Mouse (Mus musculus) embryonic facial prominence, embryonic 15.5 days (tissue): ENCODE data around the gene Tbc1d9. TPM values are rescaled to one million over a fixed set of nuclear protein-coding genes. Genes with fewer than 3 reads are reported as not detected.

Experiments used
- ATAC-seq: fragments of 200-750 bp; cut with Nextera tagmentation; 2 replicates; pipeline ENCODE4 v1.8.0; 2017; ENCODE audit warnings: low read depth, moderate TSS enrichment; ENCODE audit not compliant: insufficient number of reproducible peaks, low FRiP score, low TSS enrichment
- H3K27ac ChIP-seq: fragments of 300-500 bp; sonication (generic); replicated peaks from 2 replicates; pipeline ENCODE4 v1.5.1; 2015; ENCODE audit warnings: mild to moderate bottlenecking, inconsistent platforms
- H3K27me3 ChIP-seq: fragments of 300-500 bp; sonication (generic); 2 replicates; pipeline ENCODE4 v1.6.1; 2015; ENCODE audit warnings: inconsistent platforms
- H3K36me3 ChIP-seq: fragments of 300-500 bp; sonication (generic); 2 replicates; pipeline ENCODE4 v1.6.1; 2015; ENCODE audit warnings: mild to moderate bottlenecking, inconsistent platforms
- H3K4me1 ChIP-seq: fragments of 300-500 bp; sonication (generic); 2 replicates; pipeline ENCODE4 v1.6.1; 2015; ENCODE audit warnings: inconsistent platforms
- H3K4me2 ChIP-seq: fragments of 300-500 bp; sonication (generic); replicated peaks from 2 replicates; pipeline ENCODE4 v1.6.1; 2015; ENCODE audit warnings: mild to moderate bottlenecking, inconsistent platforms
- H3K4me3 ChIP-seq: fragments of 300-500 bp; sonication (generic); replicated peaks from 2 replicates; pipeline ENCODE4 v1.5.1; 2015; ENCODE audit warnings: mild to moderate bottlenecking, inconsistent platforms
- H3K9ac ChIP-seq: fragments of 300-500 bp; sonication (generic); 2 replicates; pipeline ENCODE4 v1.6.1; 2015; ENCODE audit warnings: inconsistent platforms
- H3K9me3 ChIP-seq: fragments of 300-500 bp; sonication (generic); replicated peaks from 2 replicates; pipeline ENCODE4 v1.6.1; 2016; ENCODE audit warnings: inconsistent platforms
- WGBS: fragments of 180-500 bp; shearing (Covaris S2); methylation state at CpG from one replicate; pipeline ENCODE4 v1.1.7; 2015; 5-methylcytosine and 5-hydroxymethylcytosine counted together
- polyA plus RNA-seq: library from polyadenylated mRNA; unstranded; fragments of >200 nt; fragmentation: Nextera tagmentation; extraction: Ambion mirVana; gene quantifications from 2 replicates; pipeline ENCODE4 v1.2.1, GENCODE M21; 2015

Gene Tbc1d9
- 1.7 and 2.0 TPM in 2 replicates for polyA plus RNA-seq

DNA sequence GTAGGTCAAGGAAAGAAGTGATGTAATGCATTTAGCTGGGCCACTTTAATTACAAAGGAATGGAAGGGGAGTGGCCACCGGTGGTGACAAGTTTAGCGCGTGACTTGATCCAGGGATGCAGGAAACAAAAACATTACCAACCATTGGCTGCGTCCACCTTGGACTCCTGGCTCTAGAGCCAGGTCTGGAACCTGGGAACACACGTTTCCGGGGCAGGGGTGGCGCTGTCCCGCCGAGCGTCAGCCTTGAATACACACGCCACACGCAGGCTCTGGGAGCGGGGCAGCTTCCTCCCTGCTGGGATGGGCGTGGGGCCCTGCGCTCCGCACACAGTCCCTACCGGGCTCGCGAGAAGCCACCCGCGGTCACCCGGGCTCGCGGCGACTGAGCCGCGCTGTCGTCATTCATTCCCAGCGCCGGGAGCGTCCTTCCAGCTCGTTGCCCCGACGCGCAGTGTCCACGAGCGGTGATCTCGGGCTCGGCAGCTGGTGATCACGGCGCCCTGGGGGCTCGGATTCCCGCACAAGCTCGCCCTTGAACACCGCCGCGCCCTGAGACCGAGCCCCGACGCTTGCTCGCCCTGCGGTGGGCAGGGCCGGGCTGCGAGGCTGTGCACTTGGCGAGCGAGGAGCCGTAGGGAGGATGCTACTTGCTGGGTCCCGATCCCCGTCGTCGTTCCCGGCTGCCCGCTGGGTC lies at the start of gene Tbc1d9:
Gene Tbc1d9, plus strand, starts transcription at position 118 of the 696 bp plus-strand sequence.
- Histone ChIP-seq H3K4me3 (peak within 1 kb of the TSS; percentile 71), H3K9ac (peak within 1 kb of the TSS; percentile 71), H3K27me3 (no peaks in the 10 kb centered on the region), H3K9me3 (no peaks in the 10 kb centered on the region), H3K36me3 (no peaks in the 10 kb centered on the region), H3K27ac (peak within 1 kb of the TSS; percentile 80), H3K4me1 (peaks cover 10% of the 10 kb centered on the region; the same call in 1 of the 2 replicates), H3K4me2 (peak within 1 kb of the TSS; percentile 91)
- WGBS: under 1% methylated on average over 63 of the region's 63 CpGs
- peak; percentile 89 for ATAC-seq

GRCm38 (mm10) chr8:83135086-83135485 lies 30.1 kb upstream of the Tbc1d9 start:
- H3K27ac ChIP-seq: no peak overlapping the region
- H3K36me3 ChIP-seq: no peaks in the 10 kb centered on the region
- H3K9ac ChIP-seq: no peak overlapping the region
- WGBS: 50% methylated on average over 2 of the region's 2 CpGs
- H3K27me3 ChIP-seq: no peaks in the 10 kb centered on the region
- ATAC-seq: no peak
- H3K9me3 ChIP-seq: no peaks in the 10 kb centered on the region
- no peak overlapping the region for H3K4me2 ChIP-seq
- no peak overlapping the region for H3K4me3 ChIP-seq
- no peaks in the 10 kb centered on the region for H3K4me1 ChIP-seq

- 82% methylated on average over 1 of the region's 1 CpGs for WGBS
These were observed 25.1 kb upstream of the Tbc1d9 start for GRCm38 (mm10) chr8:83140068-83140467.

GRCm38 (mm10) chr8:83140701-83141111 lies 24.4 kb upstream of the Tbc1d9 start:
- no peaks in the 10 kb centered on the region for H3K27me3 ChIP-seq
- 38% methylated on average over 3 of the region's 3 CpGs for WGBS
- H3K9ac ChIP-seq: no peak overlapping the region
- H3K4me2 ChIP-seq: no peak overlapping the region
- H3K4me3 ChIP-seq: no peak overlapping the region
- no peaks in the 10 kb centered on the region for H3K9me3 ChIP-seq
- no peaks in the 10 kb centered on the region for H3K4me1 ChIP-seq
- H3K36me3 ChIP-seq: no peaks in the 10 kb centered on the region
- no peak overlapping the region for H3K27ac ChIP-seq
- no peak for ATAC-seq

More at GRCm38 (mm10) chr8:83140068-83140467, 25.1 kb upstream of the Tbc1d9 start:
- H3K9me3 ChIP-seq: no peaks in the 10 kb centered on the region
- no peaks in the 10 kb centered on the region for H3K4me1 ChIP-seq
- no peak overlapping the region for H3K4me3 ChIP-seq
- no peak overlapping the region for H3K4me2 ChIP-seq
- H3K9ac ChIP-seq: no peak overlapping the region
- no peaks in the 10 kb centered on the region for H3K36me3 ChIP-seq
- no peak overlapping the region for H3K27ac ChIP-seq
- ATAC-seq: no peak
- no peaks in the 10 kb centered on the region for H3K27me3 ChIP-seq

DNA sequence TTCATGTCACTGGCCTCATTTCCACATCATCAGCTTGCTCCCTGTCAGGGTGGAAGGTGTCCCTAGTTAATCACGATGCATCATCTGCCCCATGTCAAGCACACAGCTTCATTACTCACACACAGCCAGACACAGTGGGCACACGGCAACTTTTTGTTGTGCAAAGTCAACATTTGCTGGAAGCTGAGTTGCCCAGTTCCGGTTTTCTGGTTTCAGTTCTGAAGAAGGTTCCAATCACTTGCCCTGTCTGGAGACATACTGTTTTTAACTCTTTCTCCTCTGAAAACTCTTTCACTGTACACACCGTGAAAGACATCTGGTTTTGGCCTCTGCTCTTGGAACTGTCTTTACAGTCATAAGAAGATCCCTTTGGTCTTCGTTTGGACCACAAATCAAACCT lies 23.8 kb upstream of the Tbc1d9 start:
- H3K4me3 ChIP-seq: no peak overlapping the region
- no peaks in the 10 kb centered on the region for H3K36me3 ChIP-seq
- WGBS: 66% methylated on average over 5 of the region's 5 CpGs
- no peak overlapping the region for H3K9ac ChIP-seq
- ATAC-seq: no peak
- no peaks in the 10 kb centered on the region for H3K9me3 ChIP-seq
- H3K27me3 ChIP-seq: no peaks in the 10 kb centered on the region
- no peak overlapping the region for H3K27ac ChIP-seq
- H3K4me2 ChIP-seq: no peak overlapping the region
- H3K4me1 ChIP-seq: no peaks in the 10 kb centered on the region

- no peak for ATAC-seq
- H3K27ac ChIP-seq: no peak overlapping the region
- no peaks in the 10 kb centered on the region for H3K36me3 ChIP-seq
- H3K27me3 ChIP-seq: no peaks in the 10 kb centered on the region
- no peak overlapping the region for H3K9ac ChIP-seq
- no peak overlapping the region for H3K4me2 ChIP-seq
- H3K4me3 ChIP-seq: no peak overlapping the region
- H3K4me1 ChIP-seq: no peaks in the 10 kb centered on the region
- no peaks in the 10 kb centered on the region for H3K9me3 ChIP-seq
- WGBS: 88% methylated on average over 4 of the region's 4 CpGs
These were observed 20.6 kb upstream of the Tbc1d9 start for GRCm38 (mm10) chr8:83144601-83145000.

DNA sequence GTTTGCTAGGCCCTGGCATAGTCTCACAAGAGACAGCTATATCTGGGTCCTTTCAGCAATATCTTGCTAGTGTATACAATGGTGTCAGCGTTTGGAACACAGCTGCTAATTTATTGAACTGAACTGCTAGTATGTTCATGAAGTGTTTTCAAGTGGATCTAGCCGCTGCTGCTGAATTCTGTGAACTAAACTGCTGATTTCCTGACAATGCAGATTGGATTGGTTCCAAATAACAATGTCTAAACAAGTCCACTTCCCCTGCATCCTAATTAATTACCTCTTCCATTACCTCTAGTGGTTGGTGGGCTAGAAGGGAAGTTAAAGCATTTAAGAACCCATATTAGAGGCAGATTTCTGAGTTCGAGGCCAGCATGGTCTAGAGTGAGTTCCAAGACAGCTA lies 19.7 kb upstream of the Tbc1d9 start:
- no peak overlapping the region for H3K4me2 ChIP-seq
- H3K27me3 ChIP-seq: no peaks in the 10 kb centered on the region
- no peaks in the 10 kb centered on the region for H3K4me1 ChIP-seq
- no peak overlapping the region for H3K4me3 ChIP-seq
- WGBS: 75% methylated on average over 3 of the region's 3 CpGs
- no peak overlapping the region for H3K27ac ChIP-seq
- no peak overlapping the region for H3K9ac ChIP-seq
- ATAC-seq: no peak
- H3K36me3 ChIP-seq: no peaks in the 10 kb centered on the region
- H3K9me3 ChIP-seq: no peaks in the 10 kb centered on the region

DNA sequence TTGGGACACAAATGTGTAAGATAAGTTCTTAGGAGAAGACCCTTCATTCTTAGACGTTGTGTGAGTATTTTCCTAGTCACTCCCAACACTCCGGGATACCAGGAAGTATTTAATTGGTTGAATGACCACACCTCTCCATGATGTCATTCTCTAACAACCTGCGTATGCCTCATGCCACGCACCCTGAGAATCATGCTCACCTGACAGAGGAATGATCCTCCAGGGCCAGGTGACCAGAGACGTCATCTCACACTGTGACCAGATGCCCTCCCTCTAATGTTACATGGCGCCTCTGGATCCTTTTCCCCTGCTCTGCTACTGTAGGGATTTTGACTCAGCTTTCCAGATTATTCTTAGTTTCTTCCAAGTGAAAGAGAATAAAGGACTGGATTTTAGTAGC lies 16.0 kb upstream of the Tbc1d9 start:
- H3K4me1 ChIP-seq: no peaks in the 10 kb centered on the region
- ATAC-seq: no peak
- no peaks in the 10 kb centered on the region for H3K27me3 ChIP-seq
- WGBS: 83% methylated on average over 6 of the region's 6 CpGs
- no peak overlapping the region for H3K4me3 ChIP-seq
- H3K9ac ChIP-seq: no peak overlapping the region
- no peak overlapping the region for H3K27ac ChIP-seq
- no peak overlapping the region for H3K4me2 ChIP-seq
- no peaks in the 10 kb centered on the region for H3K36me3 ChIP-seq
- no peaks in the 10 kb centered on the region for H3K9me3 ChIP-seq

GRCm38 (mm10) chr8:83152055-83152454 lies 13.1 kb upstream of the Tbc1d9 start:
- WGBS: 40% methylated on average over 1 of the region's 2 CpGs
- ATAC-seq: no peak
- Histone ChIP-seq H3K9ac (no peak overlapping the region), H3K4me2 (no peak overlapping the region), H3K4me1 (no peaks in the 10 kb centered on the region), H3K36me3 (no peaks in the 10 kb centered on the region), H3K27ac (no peak overlapping the region), H3K4me3 (no peak overlapping the region), H3K9me3 (no peaks in the 10 kb centered on the region), H3K27me3 (no peaks in the 10 kb centered on the region)

- Histone ChIP-seq H3K4me2 (no peak overlapping the region), H3K27ac (no peak overlapping the region), H3K9ac (no peak overlapping the region), H3K4me3 (no peak overlapping the region), H3K4me1 (no peaks in the 10 kb centered on the region), H3K9me3 (no peaks in the 10 kb centered on the region), H3K27me3 (no peaks in the 10 kb centered on the region), H3K36me3 (no peaks in the 10 kb centered on the region)
- 74% methylated on average over 4 of the region's 4 CpGs for WGBS
- ATAC-seq: no peak
These were observed 12.7 kb upstream of the Tbc1d9 start for GRCm38 (mm10) chr8:83152470-83152869.

GRCm38 (mm10) chr8:83155110-83155509 lies 10.0 kb upstream of the Tbc1d9 start:
- ATAC-seq: no peak
- Histone ChIP-seq H3K4me3 (no peak overlapping the region), H3K36me3 (no peaks in the 10 kb centered on the region), H3K9me3 (no peaks in the 10 kb centered on the region), H3K4me1 (no peaks in the 10 kb centered on the region), H3K27me3 (no peaks in the 10 kb centered on the region), H3K27ac (no peak overlapping the region), H3K4me2 (no peak overlapping the region), H3K9ac (no peak overlapping the region)
- WGBS: 27% methylated on average over 4 of the region's 4 CpGs

DNA sequence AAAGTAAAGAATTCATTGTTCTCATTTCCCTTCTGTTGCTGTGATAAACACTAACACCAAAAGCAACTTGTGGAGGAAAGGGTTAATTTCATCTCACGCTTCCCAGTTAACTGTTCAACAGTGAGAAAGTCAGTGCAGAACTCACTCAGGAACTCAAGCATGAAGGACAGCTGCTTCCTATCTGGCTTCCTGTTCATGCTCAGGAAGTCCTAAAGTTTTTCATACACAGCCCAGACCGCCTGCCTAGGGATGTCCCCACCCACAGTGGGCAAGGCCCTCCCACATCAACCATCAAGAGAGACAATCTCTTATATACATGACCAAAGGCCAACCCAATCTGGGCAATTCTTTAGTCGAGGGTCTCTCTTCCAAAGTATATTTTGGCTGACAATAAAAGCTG lies 6.2 kb upstream of the Tbc1d9 start:
- Histone ChIP-seq H3K9ac (no peak overlapping the region), H3K4me1 (no peaks in the 10 kb centered on the region), H3K9me3 (no peaks in the 10 kb centered on the region), H3K27me3 (no peaks in the 10 kb centered on the region), H3K27ac (no peak overlapping the region), H3K36me3 (no peaks in the 10 kb centered on the region), H3K4me2 (no peak overlapping the region), H3K4me3 (no peak overlapping the region)
- 51% methylated on average over 3 of the region's 3 CpGs for WGBS
- no peak for ATAC-seq
